Mouse (Mus musculus): ENCODE measurements around the gene Pdia5. TPM values are rescaled to one million over a fixed set of nuclear protein-coding genes. Genes with fewer than 3 reads are reported as not detected.

Gene Pdia5
- polyA plus RNA-seq, 1 experiment from 2014 or later: 13.9 TPM

DNA sequence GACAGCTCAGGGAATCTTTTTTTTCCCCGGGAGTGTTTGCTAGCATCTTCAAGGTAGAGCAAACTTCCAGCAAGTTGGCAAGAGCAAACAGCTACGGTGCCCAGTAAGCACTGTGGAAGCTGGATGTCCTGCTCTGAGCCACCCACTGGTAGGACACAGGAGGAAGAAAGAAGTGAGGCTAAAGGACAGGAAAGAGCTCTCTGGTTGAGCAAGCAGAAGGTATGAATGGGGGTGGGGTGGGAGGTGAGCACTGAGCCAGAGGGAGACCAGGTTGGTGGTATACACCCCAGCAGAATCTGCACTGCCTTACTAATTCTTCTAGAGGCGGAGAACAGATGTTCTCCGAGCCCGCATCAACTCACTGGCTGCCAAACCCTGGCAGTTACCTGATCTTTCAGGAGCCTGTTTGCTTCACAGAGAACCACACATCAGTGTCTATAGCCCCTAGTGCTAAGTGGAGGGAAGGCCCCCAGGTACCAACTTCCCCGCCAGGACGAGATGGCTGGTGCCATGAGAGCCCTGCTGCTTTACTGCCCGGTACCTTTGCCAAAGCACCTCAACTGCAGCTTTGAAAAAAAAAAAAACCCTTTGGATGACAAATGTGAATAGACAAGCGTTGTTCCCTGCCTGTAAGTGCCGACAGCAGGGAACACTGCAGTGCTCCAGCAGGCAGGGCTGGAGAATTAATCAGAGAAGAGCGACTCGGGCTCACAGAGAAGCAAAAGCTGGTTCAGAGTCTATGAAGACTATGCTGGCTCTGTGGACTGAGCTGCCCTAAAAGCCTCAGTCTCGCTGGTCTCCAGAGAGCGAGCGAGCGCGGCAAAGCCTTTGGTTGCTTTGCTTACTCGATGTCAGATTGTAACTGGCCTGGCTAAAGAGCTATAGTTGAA is 67.2 kb downstream of the Pdia5 start:
- ATAC-seq: 0 out of 2 replicates have a peak, but pooled peaks have one; percentile 18
- WGBS: 35% methylated on average over 18 of the region's 18 CpGs
- Histone ChIP-seq H3K27ac (peak overlapping the region; percentile 32), H3K27me3 (no peaks in the 10 kb centered on the region), H3K9ac (replicated peaks) (no peak overlapping the region), H3K36me3 (no peaks in the 10 kb centered on the region), H3K4me2 (replicated peaks) (peak overlapping the region; percentile 23; the same call in 1 of the 2 replicates), H3K4me3 (replicated peaks) (no peak overlapping the region), H3K4me1 (replicated peaks) (peaks cover 17% of the 10 kb centered on the region), H3K9me3 (no peaks in the 10 kb centered on the region)

DNA sequence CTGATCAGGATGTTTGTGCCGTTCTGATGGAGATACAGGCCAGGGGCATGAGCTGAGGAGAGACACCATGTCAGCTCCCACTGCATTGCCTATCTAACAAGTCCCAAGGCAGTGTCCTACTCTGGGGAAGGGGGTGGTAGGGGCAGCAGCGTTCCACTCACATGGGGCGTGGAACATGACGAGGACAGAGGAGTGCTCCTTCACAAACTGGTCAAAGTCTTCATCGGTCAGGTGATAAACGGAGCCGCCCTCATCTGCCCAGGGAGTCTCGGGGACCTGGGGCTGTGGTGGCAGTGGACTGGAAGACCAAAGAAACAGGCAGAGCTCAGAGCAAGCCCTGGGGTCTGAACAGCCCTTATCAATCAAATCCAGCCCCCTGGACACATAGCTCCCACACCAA is 68.0 kb downstream of the Pdia5 start:
- WGBS: 92% methylated on average over 8 of the region's 8 CpGs

DNA sequence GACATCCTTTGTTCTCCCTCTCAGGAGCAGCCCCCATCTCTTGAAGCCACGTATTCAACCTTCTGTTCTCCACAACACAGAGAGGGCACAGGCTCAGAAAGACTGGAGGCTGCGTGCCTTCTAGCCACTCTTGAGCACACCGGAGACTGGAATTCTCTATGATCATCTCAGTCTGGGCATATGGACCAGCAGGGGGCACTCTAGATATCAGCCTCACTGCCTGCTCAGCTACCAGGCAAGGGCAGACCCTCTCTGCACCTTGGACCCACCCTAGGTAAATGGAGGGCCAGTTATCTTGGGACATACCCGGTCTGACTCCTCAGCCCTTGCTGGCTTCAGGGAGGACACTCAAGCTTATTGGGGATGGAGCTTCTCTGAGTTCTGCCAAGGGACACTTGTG is 68.5 kb downstream of the Pdia5 start:
- Histone ChIP-seq H3K4me2 (replicated peaks) (no peak overlapping the region), H3K27me3 (no peaks in the 10 kb centered on the region), H3K9me3 (no peaks in the 10 kb centered on the region), H3K4me1 (replicated peaks) (peaks cover 17% of the 10 kb centered on the region), H3K27ac (no peak overlapping the region), H3K4me3 (replicated peaks) (no peak overlapping the region), H3K9ac (replicated peaks) (no peak overlapping the region), H3K36me3 (no peaks in the 10 kb centered on the region)
- ATAC-seq: no peak
- WGBS: 67% methylated on average over 4 of the region's 4 CpGs

More for the DNA sequence above, 68.0 kb downstream of the Pdia5 start:
- Histone ChIP-seq H3K4me2 (replicated peaks) (no peak overlapping the region), H3K4me1 (replicated peaks) (peaks cover 17% of the 10 kb centered on the region), H3K27me3 (no peaks in the 10 kb centered on the region), H3K4me3 (replicated peaks) (no peak overlapping the region), H3K9ac (replicated peaks) (no peak overlapping the region), H3K27ac (no peak overlapping the region), H3K36me3 (no peaks in the 10 kb centered on the region), H3K9me3 (no peaks in the 10 kb centered on the region)
- no peak for ATAC-seq

DNA sequence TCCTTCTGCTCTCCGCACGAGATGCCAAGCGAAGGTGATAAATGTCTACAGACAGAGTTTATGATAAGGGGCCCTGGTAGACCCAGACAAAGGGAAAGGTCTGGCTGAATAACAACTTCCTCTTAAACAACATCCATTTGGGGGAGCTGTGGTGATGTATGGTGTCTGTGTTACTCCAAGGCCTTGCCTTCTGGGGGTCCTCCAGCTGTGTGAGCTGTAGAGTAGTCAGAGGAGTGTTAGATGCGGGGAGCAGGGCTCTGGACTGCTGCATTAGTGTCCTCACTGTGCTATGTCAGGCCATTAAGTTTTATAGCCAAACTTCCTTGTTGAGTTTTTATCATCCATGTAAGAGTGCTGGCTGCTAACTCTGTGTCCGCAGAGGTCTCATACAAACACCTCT is 76.1 kb downstream of the Pdia5 start:
- no peak for ATAC-seq
- H3K4me2 ChIP-seq (replicated peaks): no peak overlapping the region
- WGBS: 92% methylated on average over 5 of the region's 5 CpGs

DNA sequence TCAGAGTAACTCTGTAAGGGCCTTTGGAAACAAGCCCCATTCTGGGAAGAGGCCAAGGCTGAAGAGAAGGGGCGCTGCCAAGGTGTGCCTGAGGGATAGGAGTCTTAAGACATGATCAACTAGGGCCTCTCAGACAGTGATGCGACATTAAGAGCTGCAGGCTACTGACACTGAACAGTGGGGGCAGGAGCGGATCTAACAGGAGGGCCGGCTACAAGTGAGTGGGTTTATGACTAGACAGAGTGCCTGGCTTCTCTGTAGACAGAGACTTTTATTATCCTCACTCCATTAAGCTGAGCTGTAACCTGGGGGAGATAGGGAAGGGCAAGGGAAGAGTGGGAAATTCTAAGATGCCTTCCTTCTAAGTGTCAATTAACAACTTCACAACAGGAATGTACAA is 84.0 kb downstream of the Pdia5 start:
- H3K27ac ChIP-seq: no peak overlapping the region
- 0 out of 2 replicates have a peak, but pooled peaks cover 3% of the 10 kb centered on the region for H3K4me1 ChIP-seq (replicated peaks)
- 71% methylated on average over 4 of the region's 4 CpGs for WGBS
- no peak overlapping the region for H3K9ac ChIP-seq (replicated peaks)
- H3K27me3 ChIP-seq: no peaks in the 10 kb centered on the region
- H3K4me2 ChIP-seq (replicated peaks): no peak overlapping the region
- H3K36me3 ChIP-seq: peaks cover 5% of the 10 kb centered on the region; the same call in 1 of the 2 replicates
- ATAC-seq: no peak
- no peaks in the 10 kb centered on the region for H3K9me3 ChIP-seq
- no peak overlapping the region for H3K4me3 ChIP-seq (replicated peaks)

More for the DNA sequence above, 76.1 kb downstream of the Pdia5 start:
- Histone ChIP-seq H3K4me3 (replicated peaks) (no peak overlapping the region), H3K27me3 (no peaks in the 10 kb centered on the region), H3K9ac (replicated peaks) (no peak overlapping the region), H3K4me1 (replicated peaks) (no peaks in the 10 kb centered on the region), H3K36me3 (no peaks in the 10 kb centered on the region; the same call in 1 of the 2 replicates), H3K27ac (no peak overlapping the region), H3K9me3 (no peaks in the 10 kb centered on the region)

DNA sequence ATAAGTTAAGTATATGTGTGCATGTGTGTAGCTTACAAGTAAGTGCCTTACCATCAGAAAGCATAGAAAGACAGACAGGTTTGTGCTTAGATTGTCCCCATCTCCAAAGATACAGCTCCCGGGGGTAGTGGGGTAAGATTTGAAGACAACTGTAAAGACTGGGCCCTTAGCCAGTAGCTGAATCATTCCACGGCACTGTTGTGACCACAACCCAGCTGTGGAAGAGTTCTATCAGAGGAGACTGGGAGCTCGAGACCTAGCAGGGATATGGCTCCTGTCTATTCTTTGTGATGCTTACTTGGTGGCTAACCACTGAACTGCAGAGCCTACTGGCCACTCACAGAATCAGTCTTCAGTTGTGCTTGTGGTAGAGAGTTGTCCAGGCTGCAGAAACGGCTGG is 84.5 kb downstream of the Pdia5 start:
- H3K4me1 ChIP-seq (replicated peaks): 0 out of 2 replicates have a peak, but pooled peaks cover 3% of the 10 kb centered on the region

DNA sequence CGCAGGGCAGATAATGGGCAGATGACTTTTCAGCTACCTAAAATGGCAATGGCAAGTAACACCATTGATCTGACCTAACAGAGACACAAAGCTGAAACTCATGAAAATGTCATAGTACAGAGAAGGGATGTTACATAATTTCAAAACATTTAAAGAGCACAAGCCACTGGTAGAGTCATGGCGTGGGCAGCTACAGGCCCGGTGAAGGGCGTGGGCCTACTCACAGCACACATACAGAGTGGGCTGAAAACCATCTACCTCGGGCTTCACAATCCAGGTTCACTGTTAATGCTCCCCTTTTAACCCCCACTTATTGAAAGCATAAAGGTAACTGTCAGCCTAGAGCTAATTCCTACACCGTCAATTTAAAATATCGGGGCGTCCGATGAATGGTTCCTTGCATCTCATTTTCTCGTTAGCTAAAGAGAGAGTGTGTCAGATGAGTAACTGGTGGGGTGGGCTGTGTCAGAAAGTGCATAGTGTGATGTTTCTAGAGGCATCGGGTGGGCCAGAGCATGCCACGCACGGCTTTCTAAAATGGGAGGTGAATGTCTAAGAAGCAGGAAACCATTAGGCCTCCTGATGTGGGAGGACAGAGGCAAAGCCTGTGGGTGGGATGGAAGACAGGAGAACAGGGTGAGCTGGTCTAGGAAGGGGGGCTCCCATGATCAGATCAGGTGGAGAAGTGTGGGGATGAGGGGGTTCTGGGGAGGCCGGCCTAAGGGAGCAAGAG is 85.2 kb downstream of the Pdia5 start:
- 0 out of 2 replicates have a peak, but pooled peaks cover 3% of the 10 kb centered on the region for H3K4me1 ChIP-seq (replicated peaks)
- no peak overlapping the region for H3K9ac ChIP-seq (replicated peaks)
- ATAC-seq: no peak
- H3K27ac ChIP-seq: no peak overlapping the region
- 89% methylated on average over 14 of the region's 14 CpGs for WGBS
- H3K27me3 ChIP-seq: no peaks in the 10 kb centered on the region
- no peak overlapping the region for H3K4me3 ChIP-seq (replicated peaks)
- H3K36me3 ChIP-seq: peaks cover 5% of the 10 kb centered on the region; the same call in 1 of the 2 replicates
- H3K9me3 ChIP-seq: no peaks in the 10 kb centered on the region
- H3K4me2 ChIP-seq (replicated peaks): no peak overlapping the region

More for the DNA sequence above, 84.5 kb downstream of the Pdia5 start:
- Histone ChIP-seq H3K9me3 (no peaks in the 10 kb centered on the region), H3K4me3 (replicated peaks) (no peak overlapping the region), H3K36me3 (peaks cover 5% of the 10 kb centered on the region; the same call in 1 of the 2 replicates), H3K4me2 (replicated peaks) (no peak overlapping the region), H3K27me3 (no peaks in the 10 kb centered on the region), H3K27ac (no peak overlapping the region), H3K9ac (replicated peaks) (no peak overlapping the region)
- WGBS: 92% methylated on average over 4 of the region's 4 CpGs
- ATAC-seq: no peak

DNA sequence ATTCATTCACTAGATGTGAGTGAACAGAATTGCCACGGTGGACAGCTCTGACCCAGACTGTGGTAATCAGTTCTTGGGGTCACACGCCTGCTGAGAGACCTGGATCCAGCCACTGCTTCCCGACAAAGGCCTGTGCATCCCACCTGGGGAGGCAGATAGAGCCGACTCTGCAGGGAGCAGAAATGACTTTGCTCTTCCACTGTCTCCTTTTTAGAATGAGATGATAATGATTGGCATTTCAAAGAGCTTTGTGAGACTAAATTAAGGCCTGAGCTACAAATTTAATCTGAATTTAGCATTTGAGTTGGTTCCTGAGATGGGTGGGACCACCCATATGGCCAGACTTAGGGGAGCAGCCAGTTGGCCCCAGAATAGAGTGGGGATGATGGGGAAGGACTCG is 85.8 kb downstream of the Pdia5 start:
- 37% methylated on average over 5 of the region's 5 CpGs for WGBS
- Histone ChIP-seq H3K27ac (no peak overlapping the region), H3K9ac (replicated peaks) (no peak overlapping the region), H3K4me3 (replicated peaks) (no peak overlapping the region), H3K9me3 (no peaks in the 10 kb centered on the region), H3K4me2 (replicated peaks) (no peak overlapping the region), H3K27me3 (no peaks in the 10 kb centered on the region), H3K4me1 (replicated peaks) (0 out of 2 replicates have a peak, but pooled peaks cover 3% of the 10 kb centered on the region), H3K36me3 (peaks cover 5% of the 10 kb centered on the region; the same call in 1 of the 2 replicates)
- ATAC-seq: no peak

DNA sequence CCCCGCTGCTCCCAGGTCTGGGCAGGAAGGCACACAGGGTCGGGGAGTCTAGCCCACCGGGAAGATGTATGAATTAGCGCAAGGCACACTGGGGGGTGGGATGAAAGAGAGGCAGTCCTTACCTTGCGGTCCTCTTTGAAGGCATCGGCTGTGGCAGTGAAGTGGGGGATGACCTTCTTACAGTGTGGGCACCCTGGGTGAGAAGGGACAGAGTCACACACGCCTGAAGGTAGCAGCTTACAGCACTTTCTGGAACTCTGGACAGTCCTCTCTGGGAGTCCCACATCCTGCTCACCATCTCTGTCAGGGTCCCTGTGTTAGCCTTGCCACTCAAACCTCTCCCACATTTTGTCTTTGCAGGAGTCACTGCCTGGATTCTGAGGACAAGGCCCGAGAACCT is 86.8 kb downstream of the Pdia5 start:
- Histone ChIP-seq H3K9ac (replicated peaks) (no peak overlapping the region), H3K4me2 (replicated peaks) (no peak overlapping the region), H3K27ac (no peak overlapping the region), H3K4me3 (replicated peaks) (no peak overlapping the region), H3K27me3 (no peaks in the 10 kb centered on the region), H3K9me3 (no peaks in the 10 kb centered on the region), H3K36me3 (0 out of 2 replicates have a peak, but pooled peaks cover 5% of the 10 kb centered on the region), H3K4me1 (replicated peaks) (0 out of 2 replicates have a peak, but pooled peaks cover 3% of the 10 kb centered on the region)
- ATAC-seq: no peak
- WGBS: 91% methylated on average over 8 of the region's 8 CpGs

DNA sequence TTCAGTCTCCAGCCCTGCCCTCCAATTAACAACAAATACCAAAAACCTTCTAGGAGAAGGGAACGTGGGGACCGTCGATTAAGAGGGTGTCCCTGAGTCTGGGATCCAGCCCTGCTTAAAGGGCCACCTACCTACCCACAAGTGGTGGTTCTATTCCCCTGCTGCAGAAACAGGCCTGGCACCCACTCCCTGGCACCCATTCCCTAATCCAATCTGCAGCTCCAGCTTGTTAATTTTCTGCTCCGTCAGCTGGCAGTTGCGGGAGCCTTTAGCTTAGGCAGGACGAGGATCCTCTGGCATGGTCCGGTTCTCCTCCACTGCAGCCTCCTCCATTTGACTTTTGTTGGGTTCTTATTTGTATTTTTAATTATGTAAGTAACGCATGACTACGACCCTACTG is 87.3 kb downstream of the Pdia5 start:
- no peaks in the 10 kb centered on the region for H3K9me3 ChIP-seq
- H3K27me3 ChIP-seq: no peaks in the 10 kb centered on the region
- H3K4me2 ChIP-seq (replicated peaks): no peak overlapping the region
- H3K36me3 ChIP-seq: 0 out of 2 replicates have a peak, but pooled peaks cover 5% of the 10 kb centered on the region
- no peak overlapping the region for H3K9ac ChIP-seq (replicated peaks)
- H3K27ac ChIP-seq: no peak overlapping the region
- no peak for ATAC-seq
- 0 out of 2 replicates have a peak, but pooled peaks cover 3% of the 10 kb centered on the region for H3K4me1 ChIP-seq (replicated peaks)
- H3K4me3 ChIP-seq (replicated peaks): no peak overlapping the region
- 91% methylated on average over 9 of the region's 9 CpGs for WGBS

DNA sequence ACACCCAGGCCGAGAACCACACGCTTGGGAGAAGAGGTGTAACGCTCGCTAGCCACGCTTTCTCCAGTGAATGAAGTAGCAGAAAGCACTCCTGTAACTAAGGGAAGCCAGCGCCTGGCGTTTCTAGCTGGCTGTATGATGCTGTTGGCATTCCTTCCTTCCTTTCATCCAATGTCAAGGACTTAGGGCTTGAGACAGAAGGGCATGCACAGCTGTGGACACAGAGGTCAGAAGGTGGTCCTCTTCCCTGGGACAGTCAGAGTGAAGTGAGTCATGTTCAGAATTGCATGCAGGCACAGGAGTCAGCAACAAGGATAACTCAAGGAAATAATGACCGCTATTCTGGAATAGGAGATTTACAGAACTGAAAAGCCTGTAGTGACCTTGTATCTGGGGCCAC is 97.9 kb downstream of the Pdia5 start:
- no peak overlapping the region for H3K4me2 ChIP-seq (replicated peaks)
- no peak overlapping the region for H3K9ac ChIP-seq (replicated peaks)
- H3K4me1 ChIP-seq (replicated peaks): no peaks in the 10 kb centered on the region
- 86% methylated on average over 8 of the region's 8 CpGs for WGBS
- no peak overlapping the region for H3K27ac ChIP-seq
- ATAC-seq: no peak
- H3K9me3 ChIP-seq: no peaks in the 10 kb centered on the region
- H3K4me3 ChIP-seq (replicated peaks): no peak overlapping the region
- peaks cover 7% of the 10 kb centered on the region for H3K36me3 ChIP-seq
- H3K27me3 ChIP-seq: no peaks in the 10 kb centered on the region

DNA sequence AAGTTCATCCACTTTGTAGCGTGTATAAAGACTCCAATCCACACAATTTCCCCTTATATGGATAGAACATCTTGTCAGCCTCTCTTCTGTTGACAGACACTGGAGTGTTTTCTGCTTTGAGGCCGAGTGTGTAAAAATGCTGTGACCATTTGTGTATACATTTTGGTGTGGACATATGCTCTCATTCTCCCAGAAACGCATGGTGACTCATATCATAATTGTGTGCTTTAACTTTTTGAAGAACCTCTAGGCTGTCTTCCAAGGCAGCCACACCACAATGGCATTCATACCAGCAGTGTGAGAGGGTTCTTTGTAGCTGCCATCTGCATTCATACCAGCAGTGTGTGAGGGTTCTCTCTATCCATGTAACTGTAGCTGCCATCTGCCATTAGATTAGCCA is 105.0 kb downstream of the Pdia5 start:
- H3K4me3 ChIP-seq (replicated peaks): no peak overlapping the region
- 86% methylated on average over 3 of the region's 3 CpGs for WGBS
- no peak for ATAC-seq

More for the DNA sequence above, 105.0 kb downstream of the Pdia5 start:
- H3K4me2 ChIP-seq (replicated peaks): no peak overlapping the region
- no peak overlapping the region for H3K9ac ChIP-seq (replicated peaks)
- H3K4me1 ChIP-seq (replicated peaks): no peaks in the 10 kb centered on the region
- H3K36me3 ChIP-seq: no peaks in the 10 kb centered on the region
- H3K9me3 ChIP-seq: no peaks in the 10 kb centered on the region
- H3K27me3 ChIP-seq: no peaks in the 10 kb centered on the region
- H3K27ac ChIP-seq: no peak overlapping the region
